Mouse (Mus musculus) pancreas, adult 10 weeks (tissue): ENCODE measurements around the gene Tfip11. TPM values are rescaled to one million over a fixed set of nuclear protein-coding genes. Genes with fewer than 3 reads are reported as not detected.

Experiments used
- polyA plus RNA-seq: library from polyadenylated mRNA; stranded (reverse); fragments of 350-450 nt; fragmentation: Illumina TruSeq; extraction: RNeasy Lipid Tissue Mini Kit (QIAGEN cat#74804); gene quantifications from one replicate; pipeline ENCODE4 v1.2.3, GENCODE M21; 2015; ENCODE audit warnings: low read depth, low replicate concordance; ENCODE audit not compliant: insufficient read depth

Tfip11 gene
- polyA plus RNA-seq: 5.8 TPM

DNA sequence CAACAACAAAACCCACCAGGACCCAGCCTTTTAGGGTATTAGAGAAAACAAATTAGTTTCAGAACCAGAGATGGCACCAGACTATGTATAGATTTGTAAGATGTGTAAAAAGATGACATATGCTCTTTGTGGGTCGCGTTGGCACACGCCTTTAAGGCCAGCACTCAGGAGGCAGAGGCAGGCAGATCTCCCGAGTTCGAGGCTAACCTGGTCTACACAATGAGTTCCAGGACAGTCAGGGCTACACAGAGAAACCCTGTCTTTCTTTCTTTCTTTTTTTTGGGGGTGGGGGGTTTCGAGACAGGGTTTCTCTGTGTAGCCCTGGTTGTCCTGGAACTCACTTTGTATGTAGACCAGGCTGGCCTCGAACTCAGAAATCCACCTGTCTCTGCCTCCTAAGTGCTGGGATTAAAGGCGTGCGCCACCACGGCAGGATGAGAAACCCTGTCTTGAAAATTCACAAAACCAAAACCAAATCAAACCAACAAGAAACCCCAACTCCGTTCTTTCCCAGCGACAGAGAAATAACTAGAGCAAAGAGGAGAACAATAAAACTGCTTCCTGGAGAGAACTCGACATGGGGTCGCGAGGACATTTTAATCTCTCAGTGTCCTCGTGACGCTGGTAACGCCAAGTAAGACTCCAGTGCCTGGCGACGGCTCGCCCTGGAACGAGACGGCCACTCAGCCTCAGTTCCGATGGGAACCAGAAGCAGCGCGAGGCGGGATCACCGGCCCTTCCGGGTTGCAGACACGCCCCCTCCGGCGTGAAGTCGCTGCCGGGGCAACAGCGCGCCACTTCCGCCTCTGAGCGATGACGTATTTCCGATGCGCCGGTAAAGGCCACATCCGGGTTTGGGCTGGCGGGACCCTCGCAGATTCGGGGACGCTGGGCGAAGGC is at the start of gene Tfip11:
TSS of gene Tfip11 (plus strand) at position 813 of the 900 bp plus-strand sequence.

GRCm38 (mm10) chr5:112342463-112343204 is 16.5 kb downstream of the Tfip11 start, which contains the start of the genes Srrd and Hps4:
Gene Srrd, minus strand, starts transcription at chr5:112343040.
Gene Hps4, plus strand, starts transcription at chr5:112343083.

GRCm38 (mm10) chr5:112355910-112356309 is 29.8 kb downstream of the Tfip11 start, which contains the start of gene Gm6583:
Gene Gm6583, minus strand, starts transcription at chr5:112356033.

Other genes starting within 250 kb of the Tfip11 start
- gene Cryba4, start 73.8 kb upstream of the Tfip11 start, polyA plus RNA-seq: not detected
- not detected for gene Crybb1, start 70.5 kb upstream of the Tfip11 start, polyA plus RNA-seq
- 28.0 TPM for gene Tpst2, start 49.7 kb upstream of the Tfip11 start, polyA plus RNA-seq
- gene Srrd, start 16.7 kb downstream of the Tfip11 start, polyA plus RNA-seq: 3.8 TPM
- 16.8 TPM for gene Hps4, start 16.7 kb downstream of the Tfip11 start, polyA plus RNA-seq
- gene Gm6583, start 29.7 kb downstream of the Tfip11 start, polyA plus RNA-seq: not detected
- 0.85 TPM for gene Asphd2, start 68.5 kb downstream of the Tfip11 start, polyA plus RNA-seq
- gene Gm6588, start 123.1 kb downstream of the Tfip11 start, polyA plus RNA-seq: not detected